Mouse (Mus musculus) liver, adult (tissue): Measurements from ENCODE around the gene Sf3b2.

Source experiments
- GATA4 ChIP-seq: IDR thresholded peaks from 2 replicates; pipeline ENCODE4 v1.6.1; 2014; ENCODE audit warnings: mild to moderate bottlenecking, low read length; ENCODE audit not compliant: insufficient replicate concordance

The Sf3b2 gene

GRCm38 (mm10) chr19:5224624-5225023, 70.6 kb downstream of the Sf3b2 start:
- TF ChIP-seq GATA4 = no peak

- no peak for TF ChIP-seq GATA4
Observed at GRCm38 (mm10) chr19:5224077-5224476, 71.2 kb downstream of the Sf3b2 start.
